Mouse (Mus musculus) testis, adult 2 months (tissue): ENCODE measurements at regions not wholly inside any gene's neighbourhood (a gene's known extent, or its start where the extent isn't known, plus 50 kb on each side); places are given as distances from the start of the nearest gene placed in this dataset.

Experiments
- CTCF ChIP-seq: fragments of 200-500 bp; IDR thresholded peaks from 2 replicates; pipeline ENCODE4 v1.5.1; 2012; ENCODE audit warnings: low read depth, mild to moderate bottlenecking, inconsistent platforms, low read length, moderate library complexity; ENCODE audit not compliant: control insufficient read depth, insufficient read depth, insufficient replicate concordance
- POLR2A ChIP-seq: fragments of 200-500 bp; IDR thresholded peaks from 2 replicates; pipeline ENCODE4 v1.6.1; 2012; ENCODE audit warnings: low read depth, mild to moderate bottlenecking, inconsistent platforms, low read length, moderate library complexity; ENCODE audit not compliant: control insufficient read depth

GRCm38 (mm10) chr1:88611241-88611640 is 90.8 kb downstream of the Arl4c start:
- TF ChIP-seq CTCF (no peak), POLR2A (no peak)
